ENCODE assay signal across 8 mouse cellular contexts in the genomic region with DNA sequence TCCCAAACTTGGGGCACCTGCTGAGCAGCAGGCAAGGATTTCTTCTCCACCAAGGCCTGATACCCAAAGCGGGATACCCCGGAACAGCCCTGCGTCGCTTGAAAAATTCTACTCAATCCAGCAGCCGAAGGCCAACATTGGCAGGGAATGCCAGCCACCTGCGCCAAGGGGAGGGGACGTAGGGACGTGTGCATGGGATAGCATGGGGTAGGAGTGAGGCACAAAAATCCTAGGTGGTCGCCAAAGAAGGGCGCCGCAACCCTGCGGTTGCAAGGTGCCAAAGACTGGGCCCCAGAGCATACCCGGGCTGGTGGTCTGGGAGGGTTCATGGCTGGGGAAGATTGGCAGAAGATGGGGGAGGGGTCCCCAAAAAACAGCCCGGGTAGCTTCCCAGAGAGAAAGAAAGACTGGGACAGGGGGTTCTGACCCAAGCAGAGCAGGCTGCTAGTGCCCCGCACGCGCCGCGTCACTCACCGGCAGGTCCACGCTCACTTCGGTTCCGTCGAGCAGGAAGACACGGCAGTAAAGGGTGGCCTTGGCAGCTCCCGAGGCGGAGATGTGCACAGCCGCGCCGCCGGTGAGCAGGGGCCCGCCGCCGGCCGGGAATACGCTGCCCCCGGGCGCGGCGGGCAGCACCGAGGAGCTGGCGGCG. TPM values are rescaled to one million over a fixed set of nuclear protein-coding genes. Genes with fewer than 3 reads are reported as not detected.
A peak's percentile ranks its signal among the peaks of the same experiment; 100 is the strongest.
DNase-seq lines count a peak whose midpoint lies in the region; ATAC-seq and TF ChIP-seq lines count a peak whose summit lies in the region.

No protein-coding gene starts in this region.

- TF ChIP-seq POLR2A in liver, adult 2 months (IDR thresholded peaks at IDR 0.05; ENCODE audit: extremely low read depth, insufficient read depth, low read length): no peak

- no peaks in the 10 kb centered on the region for H3K36me3 ChIP-seq in liver, adult 2 months (ENCODE audit: control insufficient read depth, insufficient read depth, low read length)
- H3K36me3 ChIP-seq in forebrain, embryonic 10.5 days (replicated peaks): no peaks in the 10 kb centered on the region
- H3K36me3 ChIP-seq in intestine, postnatal 0 days (ENCODE audit: control insufficient read depth, insufficient read depth): no peaks in the 10 kb centered on the region

- no peaks in the 10 kb centered on the region for H3K27me3 ChIP-seq in liver, adult 2 months (ENCODE audit: control insufficient read depth, insufficient read depth, low read length)
- peaks cover 72% of the 10 kb centered on the region for H3K27me3 ChIP-seq in forebrain, embryonic 10.5 days (ENCODE audit: poor library complexity, severe bottlenecking)
- H3K27me3 ChIP-seq in intestine, postnatal 0 days (replicated peaks; ENCODE audit: control insufficient read depth, insufficient read depth, low read length): no peaks in the 10 kb centered on the region

- peak overlapping the region; percentile 77 for H3K9ac ChIP-seq in liver, adult 2 months (ENCODE audit: low read depth, low read length)
- peak overlapping the region; percentile 81 for H3K9ac ChIP-seq in intestine, postnatal 0 days (ENCODE audit: low read depth, low read length)

- H3K79me2 ChIP-seq in liver, adult 2 months (ENCODE audit: control insufficient read depth, insufficient read depth, low read length): peaks cover 2% of the 10 kb centered on the region; the same call in 1 of the 2 replicates

- peak; percentile 78 for DNase-seq in liver, adult 2 months (ENCODE audit: extremely low read depth, low read depth, low spot score)
- DNase-seq in liver: no peak
- DNase-seq in cerebellum, adult 8-10 months: peak; percentile 50
- DNase-seq in forebrain, embryonic 10.5 days (ENCODE audit: extremely low spot score, low spot score): peak; percentile 31
- DNase-seq in naive thymus-derived CD4-positive, alpha-beta T cell, adult 2 months (ENCODE audit: low read depth): peak; percentile 25
- DNase-seq in ovary, postnatal 14 days (ENCODE audit: low spot score): no peak
- DNase-seq in urinary bladder, postnatal 4 days (ENCODE audit: low spot score in 2 of 2): no peak

- H3K4me3 ChIP-seq in liver, adult 2 months (ENCODE audit: insufficient read depth, low read depth, low read length): peak overlapping the region; percentile 68
- H3K4me3 ChIP-seq in forebrain, embryonic 10.5 days: peak overlapping the region; percentile 67
- peak overlapping the region; percentile 71 for H3K4me3 ChIP-seq in intestine, postnatal 0 days (ENCODE audit: low read depth, low read length)

- WGBS in liver, adult 2 months: 3% methylated on average over 43 of the region's 43 CpGs
- WGBS in forebrain, embryonic 10.5 days: 3% methylated on average over 43 of the region's 43 CpGs
- 2% methylated on average over 33 of the region's 43 CpGs for WGBS in intestine, postnatal 0 days

- peaks cover 25% of the 10 kb centered on the region for H3K4me1 ChIP-seq in liver, adult 2 months (ENCODE audit: control insufficient read depth, insufficient read depth, low read length)
- peaks cover 34% of the 10 kb centered on the region for H3K4me1 ChIP-seq in forebrain, embryonic 10.5 days
- H3K4me1 ChIP-seq in intestine, postnatal 0 days (replicated peaks; ENCODE audit: control insufficient read depth, insufficient read depth, low read length): peaks cover 4% of the 10 kb centered on the region; the same call in 1 of the 2 replicates

- H3K4me2 ChIP-seq in intestine, postnatal 0 days (replicated peaks; ENCODE audit: low read depth): peak overlapping the region; percentile 93

- no peak for TF ChIP-seq CTCF in liver, adult 2 months (IDR thresholded peaks at IDR 0.05; ENCODE audit: low read depth, low read length)
- no peak for TF ChIP-seq CTCF in intestine, postnatal 0 days (IDR thresholded peaks at IDR 0.05; ENCODE audit: low read depth)

- H3K27ac ChIP-seq in liver, adult 2 months (replicated peaks; ENCODE audit: insufficient read depth, low read depth, low read length): peak overlapping the region; percentile 86
- H3K27ac ChIP-seq in forebrain, embryonic 10.5 days: peak overlapping the region; percentile 48; the same call in 1 of the 2 replicates
- H3K27ac ChIP-seq in intestine, postnatal 0 days (ENCODE audit: low read depth, low read length): peak overlapping the region; percentile 93

- H3K9me3 ChIP-seq in forebrain, embryonic 10.5 days: no peaks in the 10 kb centered on the region
- H3K9me3 ChIP-seq in intestine, postnatal 0 days (ENCODE audit: control insufficient read depth): no peaks in the 10 kb centered on the region

- ATAC-seq in intestine, postnatal 0 days: peak; percentile 15

RNA-seq across cellular contexts. Expression of a gene that starts 0.7 kb away (rescaled TPM):
- total RNA-seq in liver, adult 2 months (2014; rRNA removed): 44.7 and 46.3 TPM in 2 replicates
- 33.9 and 36.5 TPM in 2 replicates for polyA plus RNA-seq in liver, adult 2 months (2012; rRNA removed)
- 0.37 and 0.38 TPM in 2 replicates for polyA plus RNA-seq in forebrain, embryonic 10.5 days (2016; fragmentation: Nextera tagmentation; extraction: Ambion mirVana)
- polyA plus RNA-seq in intestine, postnatal 0 days (2015; fragmentation: Nextera tagmentation; extraction: Ambion mirVana): 47.7 and 47.8 TPM in 2 replicates

Comparison
In these comparisons a context has a peak if more than half of its experiments do, and no peak if none do; other contexts are left out.
1. DNase-seq: peak in liver, adult 2 months (single experiment), cerebellum, adult 8-10 months (single experiment), forebrain, embryonic 10.5 days (single experiment) and naive thymus-derived CD4-positive, alpha-beta T cell, adult 2 months (single experiment); none in liver (single experiment), ovary, postnatal 14 days (single experiment) and urinary bladder, postnatal 4 days (0 of 2).
2. RNA of a gene that starts 0.7 kb away (polyA plus RNA-seq): 47.7 to 47.8 TPM in intestine, postnatal 0 days and 33.9 to 36.5 TPM in liver, adult 2 months; 0.37 to 0.38 TPM in forebrain, embryonic 10.5 days; every median in the first group is over 10 times any median in the second.
3. Peak in every context shown above with its lines, with median percentiles within 50 percentile points of each other: H3K27ac ChIP-seq and H3K4me3 ChIP-seq.